Mouse (Mus musculus) stomach, postnatal 0 days (tissue): ENCODE measurements at regions not wholly inside any gene's neighbourhood (a gene's known extent, or its start where the extent isn't known, plus 50 kb on each side); places are given as distances from the start of the nearest gene placed in this dataset.

Experiments
- CTCF ChIP-seq: IDR thresholded peaks from 2 replicates; pipeline ENCODE4 v1.5.1; 2016; ENCODE audit warnings: antibody characterized with exemption, low read depth, mild to moderate bottlenecking, moderate library complexity
- EP300 ChIP-seq: optimal IDR thresholded peaks from 2 replicates; pipeline ENCODE3; 2016; ENCODE audit warnings: antibody characterized with exemption

- no peak for TF ChIP-seq CTCF
- no peak for TF ChIP-seq EP300
Measured at GRCm38 (mm10) chr15:49647361-49647760, 4237.3 kb upstream of the Gm7489 start.
